8 mouse cellular contexts compared by ENCODE assay signal in the genomic region with DNA sequence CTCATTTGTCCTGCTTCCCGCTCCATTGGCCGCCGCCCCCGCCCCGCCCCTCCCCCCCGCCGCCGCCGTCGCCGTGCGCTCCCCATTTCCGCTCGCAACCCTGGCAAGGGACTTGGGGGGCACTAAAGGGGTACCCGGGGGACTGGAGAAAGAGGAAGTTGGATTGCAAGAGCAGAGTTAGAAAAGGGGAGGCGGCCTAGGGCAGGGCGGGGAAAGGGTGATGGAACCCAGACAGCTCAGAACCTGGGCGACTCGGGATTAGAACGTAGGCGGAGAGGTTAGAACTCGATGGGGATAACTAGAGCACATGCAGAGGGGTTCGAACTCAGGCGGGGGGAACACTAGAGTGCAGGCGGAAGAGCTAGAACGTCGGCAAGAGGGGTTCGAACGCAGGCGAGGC. TPM values are rescaled to one million over a fixed set of nuclear protein-coding genes. Genes with fewer than 3 reads are reported as not detected.
A peak's percentile ranks its signal among the peaks of the same experiment; 100 is the strongest.
DNase-seq lines count a peak whose midpoint lies in the region; ATAC-seq lines count a peak whose summit lies in the region.

No protein-coding gene starts in this region.

- no peaks in the 10 kb centered on the region for H3K36me3 ChIP-seq in lung, embryonic 15.5 days
- H3K36me3 ChIP-seq in forebrain, embryonic 11.5 days (ENCODE audit: control insufficient read depth, insufficient read depth, low read length), result no peaks in the 10 kb centered on the region
- no peaks in the 10 kb centered on the region for H3K36me3 ChIP-seq in limb, embryonic 12.5 days
- H3K36me3 ChIP-seq in neural tube, embryonic 12.5 days, result no peaks in the 10 kb centered on the region

- H3K27ac ChIP-seq in lung, embryonic 15.5 days, result no peak overlapping the region
- no peak overlapping the region for H3K27ac ChIP-seq in forebrain, embryonic 11.5 days (ENCODE audit: low read depth, low read length)
- no peak overlapping the region for H3K27ac ChIP-seq in limb, embryonic 12.5 days
- H3K27ac ChIP-seq in neural tube, embryonic 12.5 days, result no peak overlapping the region

- H3K9me3 ChIP-seq in lung, embryonic 15.5 days, result no peaks in the 10 kb centered on the region
- no peaks in the 10 kb centered on the region for H3K9me3 ChIP-seq in forebrain, embryonic 11.5 days (ENCODE audit: control insufficient read depth, low read length)
- H3K9me3 ChIP-seq in limb, embryonic 12.5 days, result 0 out of 2 replicates have a peak, but pooled peaks cover 4% of the 10 kb centered on the region
- H3K9me3 ChIP-seq in neural tube, embryonic 12.5 days, result no peaks in the 10 kb centered on the region

- peak overlapping the region; percentile 39 for H3K4me3 ChIP-seq in lung, embryonic 15.5 days
- H3K4me3 ChIP-seq in forebrain, embryonic 11.5 days (ENCODE audit: low read depth, low read length), result peak overlapping the region; percentile 30
- peak overlapping the region; percentile 45 for H3K4me3 ChIP-seq in limb, embryonic 12.5 days (replicated peaks)
- H3K4me3 ChIP-seq in neural tube, embryonic 12.5 days, result peak overlapping the region; percentile 36

- 2% methylated on average over 16 of the region's 30 CpGs for WGBS in lung, embryonic 15.5 days
- 2% methylated on average over 29 of the region's 30 CpGs for WGBS in forebrain, embryonic 11.5 days
- 2% methylated on average over 30 of the region's 30 CpGs for WGBS in limb, embryonic 12.5 days
- WGBS in neural tube, embryonic 12.5 days, result 3% methylated on average over 30 of the region's 30 CpGs

- no peak for ATAC-seq in lung, embryonic 15.5 days (ENCODE audit: borderline replicate concordance, extremely low read depth, low FRiP score, low TSS enrichment)
- ATAC-seq in forebrain, embryonic 11.5 days (replicated peaks; ENCODE audit: low FRiP score), result no peak
- no peak for ATAC-seq in limb, embryonic 12.5 days (ENCODE audit: insufficient number of reproducible peaks, insufficient read depth, low FRiP score, low TSS enrichment, low read depth)
- ATAC-seq in neural tube, embryonic 12.5 days (ENCODE audit: low FRiP score, low read depth), result peak; percentile 27
- ATAC-seq in erythroblast, adult 5-6 weeks (replicated peaks; ENCODE audit: low FRiP score, poor library complexity, severe bottlenecking), result no peak

- peaks cover 80% of the 10 kb centered on the region for H3K27me3 ChIP-seq in lung, embryonic 15.5 days
- H3K27me3 ChIP-seq in forebrain, embryonic 11.5 days (ENCODE audit: control insufficient read depth, insufficient read depth, low read length), result peaks cover 62% of the 10 kb centered on the region
- peaks cover 80% of the 10 kb centered on the region for H3K27me3 ChIP-seq in limb, embryonic 12.5 days
- peaks cover 75% of the 10 kb centered on the region for H3K27me3 ChIP-seq in neural tube, embryonic 12.5 days (replicated peaks)

- no peak overlapping the region for H3K9ac ChIP-seq in lung, embryonic 15.5 days
- H3K9ac ChIP-seq in forebrain, embryonic 11.5 days (ENCODE audit: low read length), result peak overlapping the region; percentile 35
- H3K9ac ChIP-seq in limb, embryonic 12.5 days (replicated peaks), result peak overlapping the region; percentile 55
- H3K9ac ChIP-seq in neural tube, embryonic 12.5 days, result peak overlapping the region; percentile 30; the same call in 1 of the 2 replicates

- H3K4me2 ChIP-seq in lung, embryonic 15.5 days, result peak overlapping the region; percentile 64
- H3K4me2 ChIP-seq in forebrain, embryonic 11.5 days (ENCODE audit: low read depth, low read length, severe bottlenecking), result peak overlapping the region; percentile 61
- H3K4me2 ChIP-seq in limb, embryonic 12.5 days, result peak overlapping the region; percentile 74
- peak overlapping the region; percentile 59 for H3K4me2 ChIP-seq in neural tube, embryonic 12.5 days (replicated peaks)

- no peak for DNase-seq in lung, postnatal 14 days
- DNase-seq in forebrain, embryonic 11.5 days (ENCODE audit: low spot score), result no peak
- no peak for DNase-seq in adrenal gland, postnatal 25 days
- DNase-seq in layer of hippocampus, postnatal 10 days (ENCODE audit: low spot score in 2 of 2), result no peak

- peaks cover 10% of the 10 kb centered on the region for H3K4me1 ChIP-seq in lung, embryonic 15.5 days
- peaks cover 4% of the 10 kb centered on the region; the same call in 1 of the 2 replicates for H3K4me1 ChIP-seq in forebrain, embryonic 11.5 days (replicated peaks; ENCODE audit: control insufficient read depth, insufficient read depth, low read length)
- peaks cover 15% of the 10 kb centered on the region for H3K4me1 ChIP-seq in limb, embryonic 12.5 days (replicated peaks)
- peaks cover 52% of the 10 kb centered on the region for H3K4me1 ChIP-seq in neural tube, embryonic 12.5 days

RNA-seq across cellular contexts. Expression of a gene that starts 10.2 kb away (rescaled TPM):
- not detected in 2 replicates for polyA plus RNA-seq in lung, embryonic 15.5 days (2015; fragmentation: Nextera tagmentation; extraction: Ambion mirVana)
- polyA plus RNA-seq in forebrain, embryonic 11.5 days (2014; fragmentation: Nextera tagmentation; extraction: Ambion mirVana), result 0.32 and 0.55 TPM in 2 replicates
- polyA plus RNA-seq in limb, embryonic 12.5 days (2016; fragmentation: Nextera tagmentation; extraction: Ambion mirVana), result not detected in 2 replicates
- polyA plus RNA-seq in neural tube, embryonic 12.5 days (2016; fragmentation: Nextera tagmentation; extraction: Ambion mirVana), result 0.75 and 0.84 TPM in 2 replicates
- total RNA-seq in adrenal gland, postnatal 25 days (2021), result not detected in 2 replicates
- not detected for total RNA-seq in layer of hippocampus, postnatal 10 days (2021)
- not detected in 2 replicates for total RNA-seq in erythroblast, adult 5-6 weeks (2015; ENCODE audit: low replicate concordance)
- not detected in 2 replicates for total RNA-seq in erythroblast, adult 5-6 weeks (2017; ENCODE audit: low replicate concordance)

RNA-seq across cellular contexts. Expression of a gene that starts 18.1 kb away (rescaled TPM):
- 154 and 156 TPM in 2 replicates for polyA plus RNA-seq in lung, embryonic 15.5 days (2015; fragmentation: Nextera tagmentation; extraction: Ambion mirVana)
- polyA plus RNA-seq in forebrain, embryonic 11.5 days (2014; fragmentation: Nextera tagmentation; extraction: Ambion mirVana), result 82.6 and 87.3 TPM in 2 replicates
- polyA plus RNA-seq in limb, embryonic 12.5 days (2016; fragmentation: Nextera tagmentation; extraction: Ambion mirVana), result 88.0 and 91.1 TPM in 2 replicates
- polyA plus RNA-seq in neural tube, embryonic 12.5 days (2016; fragmentation: Nextera tagmentation; extraction: Ambion mirVana), result 151 and 154 TPM in 2 replicates
- total RNA-seq in adrenal gland, postnatal 25 days (2021), result 244 and 300 TPM in 2 replicates
- 100 to 1,000 TPM; 247 to 271 TPM for total RNA-seq in layer of hippocampus, postnatal 10 days (2021)
- total RNA-seq in erythroblast, adult 5-6 weeks (2015; ENCODE audit: low replicate concordance), result 11.7 and 35.0 TPM in 2 replicates
- total RNA-seq in erythroblast, adult 5-6 weeks (2017; ENCODE audit: low replicate concordance), result 11.0 and 11.3 TPM in 2 replicates

RNA-seq across cellular contexts. Expression of a gene that starts 51.3 kb away (rescaled TPM):
- polyA plus RNA-seq in lung, embryonic 15.5 days (2015; fragmentation: Nextera tagmentation; extraction: Ambion mirVana), result 0.84 and 1.3 TPM in 2 replicates
- 36.3 and 40.2 TPM in 2 replicates for polyA plus RNA-seq in forebrain, embryonic 11.5 days (2014; fragmentation: Nextera tagmentation; extraction: Ambion mirVana)
- 0.38 and 0.59 TPM in 2 replicates for polyA plus RNA-seq in limb, embryonic 12.5 days (2016; fragmentation: Nextera tagmentation; extraction: Ambion mirVana)
- 110 and 118 TPM in 2 replicates for polyA plus RNA-seq in neural tube, embryonic 12.5 days (2016; fragmentation: Nextera tagmentation; extraction: Ambion mirVana)
- 84.1 and 110 TPM in 2 replicates for total RNA-seq in adrenal gland, postnatal 25 days (2021)
- total RNA-seq in layer of hippocampus, postnatal 10 days (2021), result 1,000 to 10,000 TPM; 1,908 to 2,310 TPM
- 11.5 and 14.6 TPM in 2 replicates for total RNA-seq in erythroblast, adult 5-6 weeks (2015; ENCODE audit: low replicate concordance)
- total RNA-seq in erythroblast, adult 5-6 weeks (2017; ENCODE audit: low replicate concordance), result 3.8 and 4.9 TPM in 2 replicates

RNA-seq across cellular contexts. Expression of a gene that starts 51.7 kb away (rescaled TPM):
- polyA plus RNA-seq in lung, embryonic 15.5 days (2015; fragmentation: Nextera tagmentation; extraction: Ambion mirVana), result 115 and 128 TPM in 2 replicates
- 65.7 and 69.5 TPM in 2 replicates for polyA plus RNA-seq in forebrain, embryonic 11.5 days (2014; fragmentation: Nextera tagmentation; extraction: Ambion mirVana)
- 119 and 126 TPM in 2 replicates for polyA plus RNA-seq in limb, embryonic 12.5 days (2016; fragmentation: Nextera tagmentation; extraction: Ambion mirVana)
- polyA plus RNA-seq in neural tube, embryonic 12.5 days (2016; fragmentation: Nextera tagmentation; extraction: Ambion mirVana), result 84.4 and 89.5 TPM in 2 replicates
- 126 and 138 TPM in 2 replicates for total RNA-seq in adrenal gland, postnatal 25 days (2021)
- 10 to 100 TPM; 83.0 to 97.9 TPM for total RNA-seq in layer of hippocampus, postnatal 10 days (2021)
- total RNA-seq in erythroblast, adult 5-6 weeks (2015; ENCODE audit: low replicate concordance), result 39.7 and 42.3 TPM in 2 replicates
- total RNA-seq in erythroblast, adult 5-6 weeks (2017; ENCODE audit: low replicate concordance), result 25.0 and 31.2 TPM in 2 replicates

RNA-seq across cellular contexts. Expression of a gene that starts 57.3 kb away (rescaled TPM):
- polyA plus RNA-seq in lung, embryonic 15.5 days (2015; fragmentation: Nextera tagmentation; extraction: Ambion mirVana), result 0.25 and 0.52 TPM in 2 replicates
- polyA plus RNA-seq in forebrain, embryonic 11.5 days (2014; fragmentation: Nextera tagmentation; extraction: Ambion mirVana), result 0.31 and 0.37 TPM in 2 replicates
- 0.51 and 0.86 TPM in 2 replicates for polyA plus RNA-seq in limb, embryonic 12.5 days (2016; fragmentation: Nextera tagmentation; extraction: Ambion mirVana)
- polyA plus RNA-seq in neural tube, embryonic 12.5 days (2016; fragmentation: Nextera tagmentation; extraction: Ambion mirVana), result 0.13 and 0.32 TPM in 2 replicates
- 0.91 and 1.0 TPM in 2 replicates for total RNA-seq in adrenal gland, postnatal 25 days (2021)
- not detected for total RNA-seq in layer of hippocampus, postnatal 10 days (2021)
- 0.84 and 0.96 TPM in 2 replicates for total RNA-seq in erythroblast, adult 5-6 weeks (2015; ENCODE audit: low replicate concordance)
- 0.43 TPM in 1 of 2 replicates, not detected in the other for total RNA-seq in erythroblast, adult 5-6 weeks (2017; ENCODE audit: low replicate concordance)

Comparison
In these comparisons a context has a peak if more than half of its experiments do, and no peak if none do; other contexts are left out.
1. RNA of a gene that starts 51.3 kb away (polyA plus RNA-seq): 110 to 118 TPM in neural tube, embryonic 12.5 days and 36.3 to 40.2 TPM in forebrain, embryonic 11.5 days; 0.84 to 1.3 TPM in lung, embryonic 15.5 days and 0.38 to 0.59 TPM in limb, embryonic 12.5 days; every median in the first group is over 10 times any median in the second.
2. Peak in every context shown above with its lines, with median percentiles within 50 percentile points of each other: H3K4me2 ChIP-seq and H3K4me3 ChIP-seq.